Mouse (Mus musculus) heart, embryonic 14.5 days (tissue): Measurements from ENCODE around the gene Acsbg1. TPM values are rescaled to one million over a fixed set of nuclear protein-coding genes. Genes with fewer than 3 reads are reported as not detected.
"Not testable (repeated sequence)": the region's sequence is repeated elsewhere in the genome, so short reads cannot be mapped to it uniquely, and the experiment has no call there.

ENCODE experiments used
- ATAC-seq: fragments of 200-750 bp; cut with Nextera tagmentation; 2 replicates; pipeline ENCODE4 v1.8.0; 2017; ENCODE audit warnings: low read depth, moderate TSS enrichment; ENCODE audit not compliant: insufficient number of reproducible peaks, insufficient read depth, low FRiP score
- H3K27ac ChIP-seq, 2 experiments: fragments of 200-500 bp in 1 of 2; fragments of 300-500 bp in 1 of 2; sonication (generic) in 1 of 2; replicated peaks in 1 of 2; 2 replicates each; pipeline ENCODE4 v1.5.1; 2012 to 2014; ENCODE audit warnings: low read depth in 2 of 2, low read length in 2 of 2, control low read depth in 1 of 2, mild to moderate bottlenecking in 1 of 2, mixed read lengths in 1 of 2; ENCODE audit not compliant: control insufficient read depth in 1 of 2, insufficient read depth in 1 of 2
- H3K27me3 ChIP-seq: fragments of 300-500 bp; sonication (generic); 2 replicates; pipeline ENCODE4 v1.6.1; 2014; ENCODE audit warnings: mild to moderate bottlenecking, low read length, control low read depth; ENCODE audit not compliant: control insufficient read depth, insufficient read depth
- H3K36me3 ChIP-seq: fragments of 300-500 bp; sonication (generic); 2 replicates; pipeline ENCODE4 v1.6.1; 2014; ENCODE audit warnings: mild to moderate bottlenecking, control low read depth, low read length, mixed read lengths; ENCODE audit not compliant: control insufficient read depth, insufficient read depth
- H3K4me1 ChIP-seq, 2 experiments: fragments of 200-500 bp in 1 of 2; fragments of 300-500 bp in 1 of 2; sonication (generic) in 1 of 2; 2 replicates each; pipeline ENCODE4 v1.6.1; 2012 to 2014; ENCODE audit warnings: low read length in 2 of 2, control low read depth in 1 of 2, mixed read lengths in 1 of 2; ENCODE audit not compliant: control insufficient read depth in 2 of 2, insufficient read depth in 2 of 2
- H3K4me2 ChIP-seq: fragments of 300-500 bp; sonication (generic); 2 replicates; pipeline ENCODE4 v1.6.1; 2014; ENCODE audit warnings: mild to moderate bottlenecking, low read length
- H3K4me3 ChIP-seq, 2 experiments: fragments of 200-500 bp in 1 of 2; fragments of 300-500 bp in 1 of 2; sonication (generic) in 1 of 2; 2 replicates each; pipeline ENCODE4 v1.5.1; 2012 to 2014; ENCODE audit warnings: low read length in 2 of 2, mild to moderate bottlenecking in 2 of 2, control low read depth in 1 of 2, low read depth in 1 of 2, moderate library complexity in 1 of 2; ENCODE audit not compliant: control insufficient read depth in 1 of 2, insufficient read depth in 1 of 2
- H3K9ac ChIP-seq: fragments of 300-500 bp; sonication (generic); 2 replicates; pipeline ENCODE4 v1.6.1; 2014; ENCODE audit warnings: mild to moderate bottlenecking, low read length
- H3K9me3 ChIP-seq: fragments of 300-500 bp; sonication (generic); 2 replicates; pipeline ENCODE4 v1.6.1; 2016; ENCODE audit warnings: low read length, control low read depth; ENCODE audit not compliant: control insufficient read depth
- WGBS: fragments of 180-500 bp; shearing (Covaris S2); extraction: QIAGEN DNeasy Blood & Tissue Kit; methylation state at CpG from one replicate; pipeline ENCODE4 v1.1.7; 2014; 5-methylcytosine and 5-hydroxymethylcytosine counted together
- polyA plus RNA-seq: library from polyadenylated mRNA; unstranded; fragments of >200 nt; fragmentation: Nextera tagmentation; extraction: Ambion mirVana; gene quantifications from 2 replicates; pipeline ENCODE4 v1.2.1, GENCODE M21; 2014

The Acsbg1 gene
- polyA plus RNA-seq, 1 experiment from 2014 or later, result 0.07 TPM

- Histone ChIP-seq H3K9ac (peak overlapping the region; percentile 94), H3K36me3 (peaks cover 43% of the 10 kb centered on the region), H3K27ac (no peak overlapping the region), H3K4me3 (peak overlapping the region; percentile 23 to 85; a peak in 3 of 4 replicates), H3K4me2 (peak overlapping the region; percentile 66), H3K27me3 (no peaks in the 10 kb centered on the region), H3K4me1 (peaks cover 0 to 15% of the 10 kb centered on the region in 2 experiments; a peak in 2 of 4 replicates), H3K9me3 (no peaks in the 10 kb centered on the region)
- ATAC-seq, result no peak
- 42% methylated on average over 4 of the region's 4 CpGs for WGBS
These were observed 73.8 kb downstream of the Acsbg1 start for GRCm38 (mm10) chr9:54587863-54588262.

DNA sequence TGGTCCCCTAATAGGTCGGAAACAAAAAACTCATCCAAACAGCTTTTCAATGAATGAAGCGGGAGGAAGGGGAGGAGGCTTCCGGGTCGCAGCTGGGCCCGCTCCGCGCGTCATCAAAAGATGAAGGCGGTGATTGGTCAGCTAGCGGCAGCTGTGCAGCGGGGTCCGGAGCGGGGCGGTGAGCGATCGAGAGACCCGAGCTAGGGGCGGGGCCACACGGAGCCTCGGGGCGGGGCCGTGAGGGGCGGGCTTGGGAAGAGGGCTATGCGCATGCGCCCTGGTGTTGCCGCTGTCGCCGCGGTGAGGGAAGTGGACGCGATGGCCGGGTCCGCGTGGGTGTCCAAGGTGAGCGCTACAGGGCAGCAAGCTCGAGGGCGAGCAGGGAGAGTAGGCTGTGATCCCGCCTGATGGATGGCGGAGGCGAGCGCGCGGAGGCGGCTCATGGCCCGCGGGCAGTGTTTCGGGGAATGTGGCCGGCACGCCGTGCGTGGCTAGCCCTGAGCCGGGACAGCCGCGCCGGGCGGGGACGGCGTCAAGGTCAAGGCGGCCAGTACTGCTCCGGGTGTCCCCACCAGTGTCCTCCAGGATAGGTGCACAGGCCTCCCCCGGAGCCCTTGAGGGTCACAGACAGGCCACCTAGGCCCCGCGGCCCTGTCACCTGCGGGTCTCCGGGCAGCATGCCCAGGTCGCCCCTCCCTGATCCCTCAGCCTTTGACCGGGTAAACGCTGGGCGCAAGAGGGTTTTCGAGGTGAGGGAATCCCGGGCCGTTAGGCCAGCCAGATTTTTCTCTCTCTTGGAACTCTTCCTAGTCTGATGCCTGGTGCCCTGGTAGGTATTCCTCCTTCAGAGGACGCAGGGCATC, 75.2 kb downstream of the Acsbg1 start, which contains the start of gene Idh3a:
Gene Idh3a (plus strand): TSS at position 136 of the 863 bp plus-strand sequence.
- peaks cover 28% of the 10 kb centered on the region for H3K36me3 ChIP-seq
- WGBS, result under 1% methylated on average over 67 of the region's 73 CpGs
- H3K4me2 ChIP-seq, result peak within 1 kb of the TSS; percentile 66
- H3K4me3 ChIP-seq, result peak within 1 kb of the TSS; percentile 85 to 92
- H3K9ac ChIP-seq, result peak within 1 kb of the TSS; percentile 94
- peaks cover 0 to 15% of the 10 kb centered on the region in 2 experiments; a peak in 2 of 4 replicates for H3K4me1 ChIP-seq
- no peaks in the 10 kb centered on the region for H3K9me3 ChIP-seq
- H3K27ac ChIP-seq, result peak within 1 kb of the TSS; percentile 59 to 86
- peak; percentile 98 for ATAC-seq
- no peaks in the 10 kb centered on the region for H3K27me3 ChIP-seq

GRCm38 (mm10) chr9:54585839-54586198, 75.9 kb downstream of the Acsbg1 start:
- Histone ChIP-seq H3K9ac (peak overlapping the region; percentile 52), H3K9me3 (no peaks in the 10 kb centered on the region), H3K36me3 (peaks cover 24% of the 10 kb centered on the region), H3K4me1 (peaks cover 0 to 15% of the 10 kb centered on the region in 2 experiments; a peak in 2 of 4 replicates), H3K4me3 (peak overlapping the region; percentile 33 to 85), H3K27ac (no peak overlapping the region), H3K27me3 (no peaks in the 10 kb centered on the region), H3K4me2 (peak overlapping the region; percentile 66)
- 32% methylated on average over 5 of the region's 5 CpGs for WGBS
- ATAC-seq, result no peak

DNA sequence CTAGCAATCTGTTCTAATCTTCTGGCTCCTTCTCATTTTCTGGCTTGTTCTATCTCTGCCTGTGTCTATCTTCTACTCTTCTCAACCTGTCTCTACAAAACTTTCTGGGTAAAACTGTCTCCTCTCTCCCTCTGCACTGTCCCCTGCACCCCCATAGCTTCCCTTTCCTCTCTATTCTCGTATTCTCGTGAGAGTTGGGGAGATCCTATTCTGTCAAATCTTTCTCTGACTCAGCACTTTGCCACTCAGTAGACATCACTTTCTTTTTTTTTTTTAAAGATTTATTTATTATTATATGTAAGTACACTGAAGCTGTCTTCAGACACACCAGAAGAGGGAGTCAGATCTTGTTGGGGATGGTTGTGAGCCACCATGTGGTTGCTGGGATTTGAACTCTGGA, 77.5 kb downstream of the Acsbg1 start:
- not testable (repeated sequence) for H3K27ac ChIP-seq, H3K36me3 ChIP-seq, ATAC-seq, H3K9ac ChIP-seq, H3K27me3 ChIP-seq, H3K9me3 ChIP-seq, H3K4me2 ChIP-seq, H3K4me3 ChIP-seq
- WGBS, result 70% methylated on average over 2 of the region's 2 CpGs
- H3K4me1 ChIP-seq, result peaks cover 0 to 15% of the 10 kb centered on the region in 2 experiments; a peak in 2 of 4 replicates

DNA sequence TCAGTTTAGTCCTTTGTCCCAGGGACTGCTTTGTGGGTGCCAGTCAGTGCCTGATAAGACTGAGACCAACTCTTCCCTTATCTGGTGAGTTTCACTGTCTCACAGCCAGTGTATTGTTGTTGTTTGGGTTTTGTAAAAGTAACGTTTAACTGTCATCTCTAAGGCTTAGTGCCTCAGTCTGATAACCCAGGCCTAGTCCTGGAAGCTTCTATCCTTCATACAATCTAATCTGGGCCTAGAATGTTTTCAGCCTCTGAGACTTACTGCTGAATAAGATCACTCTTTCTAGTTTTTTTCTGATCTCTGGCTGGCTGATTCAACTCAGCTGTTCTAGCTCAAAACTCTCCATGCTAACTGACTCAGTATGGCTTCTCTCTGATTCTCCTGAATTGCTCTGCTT, 78.0 kb downstream of the Acsbg1 start:
- Histone ChIP-seq H3K4me1 (peaks cover 0 to 12% of the 10 kb centered on the region in 2 experiments; a peak in 2 of 4 replicates), H3K4me2 (no peak overlapping the region), H3K9ac (no peak overlapping the region), H3K36me3 (0 out of 2 replicates have a peak, but pooled peaks cover 6% of the 10 kb centered on the region), H3K4me3 (no peak overlapping the region), H3K27me3 (no peaks in the 10 kb centered on the region), H3K27ac (no peak overlapping the region), H3K9me3 (no peaks in the 10 kb centered on the region)
- no peak for ATAC-seq
- WGBS, result 14% methylated on average over 1 of the region's 1 CpGs

DNA sequence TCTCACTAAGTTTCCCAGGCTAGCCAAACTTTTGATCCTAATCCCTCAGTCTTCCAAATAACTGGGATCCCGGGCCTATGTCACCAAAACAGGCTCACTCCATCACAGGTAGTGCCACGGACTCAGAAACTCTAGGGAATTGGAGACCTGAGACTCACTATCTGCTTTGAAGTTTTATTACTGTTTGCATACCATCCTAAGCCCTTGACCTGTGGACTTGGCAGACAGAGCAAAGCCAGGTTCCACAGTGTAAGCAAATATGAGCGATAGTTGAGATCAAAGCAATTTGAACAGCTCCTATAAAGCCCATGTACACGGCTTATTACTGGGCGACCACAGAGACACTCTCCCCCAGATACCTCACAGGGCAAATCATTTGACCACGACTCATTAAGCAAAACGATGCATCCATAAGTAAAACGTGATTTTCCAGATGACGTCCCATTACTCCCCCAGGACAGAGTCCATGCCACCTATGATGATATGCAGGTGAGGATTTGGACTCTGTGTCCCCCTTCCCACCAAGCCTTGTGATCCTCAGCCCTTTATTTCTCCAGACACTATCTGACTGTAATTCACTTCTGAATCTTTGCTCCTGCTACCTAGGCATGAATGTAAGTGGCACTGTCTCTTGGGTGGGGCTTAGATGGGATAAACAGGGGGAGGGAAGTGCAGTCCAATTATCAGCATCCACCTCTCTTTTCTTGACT, 90.4 kb downstream of the Acsbg1 start:
- H3K9ac ChIP-seq, result no peak overlapping the region
- 74% methylated on average over 9 of the region's 9 CpGs for WGBS
- H3K4me2 ChIP-seq, result no peak overlapping the region
- no peak overlapping the region for H3K27ac ChIP-seq
- no peaks in the 10 kb centered on the region for H3K27me3 ChIP-seq
- ATAC-seq, result no peak
- H3K4me1 ChIP-seq, result no peaks in the 10 kb centered on the region
- no peaks in the 10 kb centered on the region for H3K9me3 ChIP-seq
- no peak overlapping the region for H3K4me3 ChIP-seq
- H3K36me3 ChIP-seq, result no peaks in the 10 kb centered on the region

- ATAC-seq, result no peak
- no peaks in the 10 kb centered on the region for H3K9me3 ChIP-seq
- H3K36me3 ChIP-seq, result no peaks in the 10 kb centered on the region
- H3K9ac ChIP-seq, result no peak overlapping the region
- H3K4me2 ChIP-seq, result no peak overlapping the region
- no peaks in the 10 kb centered on the region for H3K4me1 ChIP-seq
- H3K4me3 ChIP-seq, result no peak overlapping the region
- H3K27ac ChIP-seq, result no peak overlapping the region
- WGBS, result 41% methylated on average over 2 of the region's 2 CpGs
- H3K27me3 ChIP-seq, result no peaks in the 10 kb centered on the region
These were observed 92.9 kb downstream of the Acsbg1 start for GRCm38 (mm10) chr9:54568732-54569131.
